Mouse (Mus musculus) liver, postnatal 0 days (tissue): ENCODE data around the gene Cplane1.

Experiments
- CTCF ChIP-seq: sonication (generic); IDR thresholded peaks from 2 replicates; pipeline ENCODE4 v1.5.1; 2016; ENCODE audit warnings: antibody characterized with exemption, low read depth
- EP300 ChIP-seq: IDR thresholded peaks from 2 replicates; pipeline ENCODE4 v1.6.1; 2016; ENCODE audit warnings: antibody characterized with exemption, low read depth, mild to moderate bottlenecking

- TF ChIP-seq CTCF (no peak), EP300 (no peak)
These were observed 7.1 kb upstream of the Cplane1 start for GRCm38 (mm10) chr15:8161841-8162240.
